Mouse (Mus musculus) forebrain, embryonic 11.5 days (tissue): ENCODE results near the gene Trappc6b. TPM values are rescaled to one million over a fixed set of nuclear protein-coding genes. Genes with fewer than 3 reads are reported as not detected.

ENCODE experiments used
- ATAC-seq: fragments of 200-750 bp; cut with Nextera tagmentation; replicated peaks from 2 replicates; pipeline ENCODE4 v1.8.0; 2017; ENCODE audit warnings: moderate TSS enrichment; ENCODE audit not compliant: low FRiP score
- DNase-seq: peaks from one replicate; pipeline ENCODE4 v3.0.0-alpha.2; 2017; ENCODE audit warnings: low spot score
- H3K27ac ChIP-seq: fragments of 300-500 bp; sonication (generic); 2 replicates; pipeline ENCODE4 v1.5.1; 2014; ENCODE audit warnings: low read depth, low read length
- H3K27me3 ChIP-seq: fragments of 300-500 bp; sonication (generic); 2 replicates; pipeline ENCODE4 v1.6.1; 2014; ENCODE audit warnings: mild to moderate bottlenecking, low read length, mixed read lengths; ENCODE audit not compliant: control insufficient read depth, insufficient read depth
- H3K36me3 ChIP-seq: fragments of 300-500 bp; sonication (generic); 2 replicates; pipeline ENCODE4 v1.6.1; 2014; ENCODE audit warnings: mild to moderate bottlenecking, low read length, moderate library complexity, mixed read lengths; ENCODE audit not compliant: control insufficient read depth, insufficient read depth
- H3K4me1 ChIP-seq: fragments of 300-500 bp; sonication (generic); replicated peaks from 2 replicates; pipeline ENCODE4 v1.6.1; 2014; ENCODE audit warnings: low read length, mixed read lengths; ENCODE audit not compliant: control insufficient read depth, insufficient read depth
- H3K4me2 ChIP-seq: fragments of 300-500 bp; sonication (generic); 2 replicates; pipeline ENCODE4 v1.6.1; 2014; ENCODE audit warnings: low read depth, mild to moderate bottlenecking, low read length, moderate library complexity, mixed read lengths; ENCODE audit not compliant: severe bottlenecking
- H3K4me3 ChIP-seq: fragments of 300-500 bp; sonication (generic); 2 replicates; pipeline ENCODE4 v1.5.1; 2014; ENCODE audit warnings: low read depth, low read length
- H3K9ac ChIP-seq: fragments of 300-500 bp; sonication (generic); 2 replicates; pipeline ENCODE4 v1.6.1; 2014; ENCODE audit warnings: low read length
- H3K9me3 ChIP-seq: fragments of 300-500 bp; sonication (generic); 2 replicates; pipeline ENCODE4 v1.6.1; 2016; ENCODE audit warnings: low read length, mixed read lengths; ENCODE audit not compliant: control insufficient read depth
- WGBS: fragments of 180-500 bp; shearing (Covaris S2); extraction: QIAGEN DNeasy Blood & Tissue Kit; methylation state at CpG from one replicate; pipeline ENCODE4 v1.1.7; 2014; 5-methylcytosine and 5-hydroxymethylcytosine counted together
- polyA plus RNA-seq: library from polyadenylated mRNA; unstranded; fragments of >200 nt; fragmentation: Nextera tagmentation; extraction: Ambion mirVana; gene quantifications from 2 replicates; pipeline ENCODE4 v1.2.1, GENCODE M21; 2014

Gene Trappc6b
- polyA plus RNA-seq, 1 experiment from 2014 or later: 69.1 TPM

DNA sequence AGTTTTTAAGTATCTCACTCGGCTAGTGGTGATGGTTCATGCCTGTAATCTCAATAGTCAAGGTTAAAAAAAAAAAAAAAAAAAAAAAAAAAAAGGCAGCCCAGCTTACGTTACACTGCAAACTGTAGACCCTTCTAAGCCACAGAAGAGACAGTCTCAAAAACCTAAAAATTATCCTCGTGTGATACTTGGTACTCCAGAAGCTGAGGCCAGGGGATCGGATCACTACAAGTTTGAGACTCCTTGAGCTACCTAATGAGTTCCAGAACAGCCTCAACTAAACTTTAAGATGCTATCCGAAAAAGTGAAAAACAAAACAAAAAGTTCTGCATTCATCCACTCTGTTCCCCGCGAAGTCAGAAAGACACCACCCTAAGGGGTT, 48.6 kb downstream of the Trappc6b start:
- ATAC-seq: no peak
- Histone ChIP-seq H3K27ac (peak overlapping the region; percentile 64; the same call in 1 of the 2 replicates), H3K4me2 (peak overlapping the region; percentile 69), H3K9me3 (no peaks in the 10 kb centered on the region), H3K27me3 (no peaks in the 10 kb centered on the region), H3K9ac (peak overlapping the region; percentile 77), H3K36me3 (no peaks in the 10 kb centered on the region), H3K4me3 (peak overlapping the region; percentile 64), H3K4me1 (peaks cover 2% of the 10 kb centered on the region; the same call in 1 of the 2 replicates)
- 2% methylated on average over 7 of the region's 7 CpGs for WGBS
- DNase-seq: no peak

DNA sequence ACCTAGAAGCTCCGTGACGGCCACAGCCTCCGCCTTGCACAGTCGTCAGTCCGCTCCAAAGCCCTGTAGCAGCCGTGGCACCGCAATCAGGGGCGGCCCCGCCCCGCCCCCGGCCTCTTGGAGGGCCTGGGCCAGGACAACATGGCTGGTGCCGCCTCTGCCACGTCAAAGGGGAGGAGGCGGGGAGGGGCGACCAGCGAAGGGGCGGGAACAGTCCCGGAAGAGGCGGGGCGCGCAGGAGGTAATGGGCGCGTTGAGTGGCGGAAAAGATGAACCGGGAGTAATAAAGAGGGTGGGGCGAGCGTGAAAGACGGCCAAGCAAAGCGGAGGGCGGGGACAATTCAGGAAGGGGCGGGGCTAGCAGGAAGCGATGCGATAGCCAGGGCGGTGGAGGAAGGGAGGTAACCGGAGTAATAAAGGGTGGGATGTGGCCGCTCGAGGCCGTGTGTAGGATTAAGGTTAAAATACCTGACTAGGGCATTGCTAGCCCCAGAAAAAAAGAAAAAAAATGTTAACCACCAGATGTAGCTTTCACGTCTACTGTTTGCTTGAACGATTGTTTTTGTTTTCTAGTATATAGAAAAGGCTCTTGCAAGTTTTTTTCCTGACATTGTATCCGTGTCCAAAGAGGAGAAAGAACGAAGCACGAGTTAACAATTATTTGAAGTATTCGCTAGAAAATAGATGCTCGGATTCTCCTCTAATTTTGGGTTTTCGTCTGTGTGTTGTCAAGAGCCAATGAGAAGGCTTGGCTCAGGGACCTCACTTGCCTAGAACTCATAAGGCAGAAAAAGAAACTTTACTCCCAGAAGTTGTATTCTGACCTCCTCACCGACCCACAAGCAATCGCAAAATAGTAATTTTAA, 49.2 kb downstream of the Trappc6b start, which contains the start of gene Sec23a:
Gene Sec23a (minus strand): TSS at position 174 of the 866 bp plus-strand sequence.
- H3K27ac ChIP-seq: peak within 1 kb of the TSS; percentile 64
- no peaks in the 10 kb centered on the region for H3K27me3 ChIP-seq
- peak; percentile 96 for ATAC-seq
- H3K4me3 ChIP-seq: peak within 1 kb of the TSS; percentile 64
- H3K4me1 ChIP-seq: peaks cover 2% of the 10 kb centered on the region; the same call in 1 of the 2 replicates
- WGBS: under 1% methylated on average over 48 of the region's 48 CpGs
- peak within 1 kb of the TSS; percentile 77 for H3K9ac ChIP-seq
- DNase-seq: peak; percentile 99
- H3K36me3 ChIP-seq: no peaks in the 10 kb centered on the region
- peak within 1 kb of the TSS; percentile 70 for H3K4me2 ChIP-seq
- no peaks in the 10 kb centered on the region for H3K9me3 ChIP-seq

DNA sequence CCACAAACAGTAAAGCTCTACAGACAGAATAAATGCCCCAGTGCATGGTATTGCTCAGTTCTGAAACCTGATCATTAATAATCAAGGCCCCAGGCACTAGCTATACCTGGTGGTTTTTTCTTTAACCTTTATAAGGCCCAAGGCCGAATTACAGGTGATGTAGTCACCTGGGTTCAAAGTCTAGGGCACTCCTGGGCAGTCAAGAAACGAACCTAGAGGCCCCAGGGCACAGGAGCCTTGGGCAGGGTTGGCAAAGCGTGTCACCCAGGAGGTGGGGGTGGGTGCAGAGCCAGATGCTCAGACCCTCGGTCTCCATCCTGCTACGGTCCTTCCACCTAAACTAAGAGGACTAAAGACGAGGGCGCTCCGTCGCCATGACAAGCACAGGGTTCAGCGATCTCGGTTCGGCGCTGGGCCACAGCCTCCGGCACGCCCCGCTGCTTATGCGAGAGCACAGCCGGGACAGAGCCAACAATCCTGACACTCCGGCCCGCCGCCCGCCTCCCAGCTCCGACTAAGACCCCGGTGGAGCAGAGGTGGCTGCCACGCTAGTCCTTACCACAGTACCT, 49.9 kb downstream of the Trappc6b start:
- Histone ChIP-seq H3K4me3 (peak overlapping the region; percentile 64), H3K36me3 (peaks cover 3% of the 10 kb centered on the region), H3K4me2 (peak overlapping the region; percentile 70), H3K4me1 (peaks cover 2% of the 10 kb centered on the region; the same call in 1 of the 2 replicates), H3K27ac (peak overlapping the region; percentile 60), H3K9ac (peak overlapping the region; percentile 76), H3K27me3 (no peaks in the 10 kb centered on the region), H3K9me3 (no peaks in the 10 kb centered on the region)
- no peak for DNase-seq
- no peak for ATAC-seq
- WGBS: under 1% methylated on average over 24 of the region's 25 CpGs

DNA sequence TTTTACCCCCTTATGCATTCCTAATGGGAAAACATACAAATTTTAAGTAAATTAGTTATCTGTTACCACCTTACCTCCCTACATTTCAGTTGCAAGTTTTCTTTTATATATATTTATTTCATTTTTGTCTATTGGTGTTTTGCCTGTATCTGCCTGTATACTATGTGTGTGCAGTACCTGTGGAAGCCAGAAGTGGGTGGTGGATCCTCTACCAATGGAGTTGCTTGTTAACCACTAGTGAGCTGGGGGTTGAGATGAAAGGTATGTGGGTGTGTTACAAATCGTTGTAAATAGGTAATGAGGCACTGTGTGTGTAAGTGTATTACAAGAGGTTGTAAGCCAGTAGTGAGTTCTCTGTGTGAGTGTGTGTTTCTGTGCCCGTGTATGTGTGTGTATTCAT, 50.8 kb downstream of the Trappc6b start:
- peaks cover 2% of the 10 kb centered on the region; the same call in 1 of the 2 replicates for H3K4me1 ChIP-seq
- H3K4me2 ChIP-seq: peak overlapping the region; percentile 70; the same call in 1 of the 2 replicates
- WGBS: 75% methylated on average over 2 of the region's 2 CpGs

More for the DNA sequence above, 50.8 kb downstream of the Trappc6b start:
- DNase-seq (no peak), ATAC-seq (no peak)
- Histone ChIP-seq H3K4me3 (no peak overlapping the region), H3K36me3 (peaks cover 3% of the 10 kb centered on the region), H3K27me3 (no peaks in the 10 kb centered on the region), H3K9ac (no peak overlapping the region; the same call in 1 of the 2 replicates), H3K27ac (no peak overlapping the region), H3K9me3 (no peaks in the 10 kb centered on the region)

Other genes with a start within 250 kb of the Trappc6b start
- 76.0 and 76.5 TPM in 2 replicates for gene Sec23a, start 49.5 kb downstream of the Trappc6b start, polyA plus RNA-seq
- 27.1 and 33.2 TPM in 2 replicates for gene Gemin2, start 48.1 kb downstream of the Trappc6b start, polyA plus RNA-seq
- gene Pnn, start 5.4 kb upstream of the Trappc6b start, polyA plus RNA-seq: 124 and 127 TPM in 2 replicates
- gene Mia2, start 34.3 kb upstream of the Trappc6b start, polyA plus RNA-seq: 50.6 and 55.2 TPM in 2 replicates
- 9.3 and 11.9 TPM in 2 replicates for gene Fbxo33, start 158.3 kb upstream of the Trappc6b start, polyA plus RNA-seq